Mouse (Mus musculus): ENCODE results near the gene Hhat. TPM values are rescaled to one million over a fixed set of nuclear protein-coding genes. Genes with fewer than 3 reads are reported as not detected.

Hhat gene
- polyA plus RNA-seq, 1 experiment from 2014 or later: 9.0 TPM

DNA sequence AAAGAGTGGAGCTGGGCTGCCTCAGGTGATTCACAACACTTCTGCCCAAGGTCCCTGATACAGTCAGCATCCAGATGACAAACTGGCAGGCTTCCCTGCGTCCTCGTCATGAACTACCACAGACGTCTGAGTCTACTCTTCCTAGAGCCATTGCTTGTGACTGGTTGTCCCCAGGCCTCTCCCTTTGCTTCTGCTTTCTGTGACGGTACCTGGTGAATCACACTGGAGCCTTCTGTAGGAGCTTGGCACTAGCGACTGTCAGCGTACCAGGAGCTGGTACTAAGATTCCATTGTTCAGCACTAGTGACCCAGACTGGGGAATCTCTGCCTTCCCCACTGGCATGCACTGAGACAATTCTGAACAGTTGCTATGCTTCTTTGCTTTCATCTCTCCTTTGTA is 297.9 kb downstream of the Hhat start:
- H3K9ac ChIP-seq: no peak overlapping the region
- H3K9me3 ChIP-seq: no peaks in the 10 kb centered on the region
- no peaks in the 10 kb centered on the region for H3K36me3 ChIP-seq
- WGBS: 87% methylated on average over 6 of the region's 6 CpGs
- H3K4me3 ChIP-seq: no peak overlapping the region
- no peak for ATAC-seq (ENCODE audit: insufficient number of reproducible peaks, insufficient read depth, low FRiP score, low TSS enrichment, low read depth)
- H3K27me3 ChIP-seq: no peaks in the 10 kb centered on the region
- peaks cover 5% of the 10 kb centered on the region; the same call in 1 of the 2 replicates for H3K4me1 ChIP-seq
- H3K27ac ChIP-seq: no peak overlapping the region
- no peak overlapping the region for H3K4me2 ChIP-seq

DNA sequence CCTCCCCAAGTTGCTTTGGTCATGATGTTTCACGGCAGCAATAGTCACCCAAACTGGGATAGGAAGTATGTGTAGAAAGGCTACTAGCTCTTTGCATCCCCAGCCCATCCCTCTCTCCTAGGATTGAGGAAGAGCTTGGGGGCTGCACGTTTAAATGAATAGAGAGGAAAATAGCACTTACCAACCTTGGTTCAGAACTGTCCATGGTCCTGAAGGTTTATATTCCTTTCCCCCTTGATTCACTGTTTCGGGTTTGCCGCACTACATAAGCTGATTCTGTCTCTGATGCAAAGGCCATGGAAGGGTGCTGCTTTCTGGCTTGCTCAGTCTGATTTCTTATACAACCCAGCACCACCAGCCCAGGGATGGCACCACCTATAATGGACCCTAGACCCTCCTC is 298.7 kb downstream of the Hhat start:
- no peaks in the 10 kb centered on the region for H3K27me3 ChIP-seq
- ATAC-seq (ENCODE audit: insufficient number of reproducible peaks, insufficient read depth, low FRiP score, low TSS enrichment, low read depth): no peak
- no peaks in the 10 kb centered on the region for H3K4me1 ChIP-seq
- H3K27ac ChIP-seq: no peak overlapping the region
- H3K4me2 ChIP-seq: no peak overlapping the region
- H3K4me3 ChIP-seq: no peak overlapping the region
- no peaks in the 10 kb centered on the region for H3K36me3 ChIP-seq
- WGBS: 45% methylated on average over 4 of the region's 4 CpGs
- H3K9ac ChIP-seq: no peak overlapping the region
- no peaks in the 10 kb centered on the region for H3K9me3 ChIP-seq

DNA sequence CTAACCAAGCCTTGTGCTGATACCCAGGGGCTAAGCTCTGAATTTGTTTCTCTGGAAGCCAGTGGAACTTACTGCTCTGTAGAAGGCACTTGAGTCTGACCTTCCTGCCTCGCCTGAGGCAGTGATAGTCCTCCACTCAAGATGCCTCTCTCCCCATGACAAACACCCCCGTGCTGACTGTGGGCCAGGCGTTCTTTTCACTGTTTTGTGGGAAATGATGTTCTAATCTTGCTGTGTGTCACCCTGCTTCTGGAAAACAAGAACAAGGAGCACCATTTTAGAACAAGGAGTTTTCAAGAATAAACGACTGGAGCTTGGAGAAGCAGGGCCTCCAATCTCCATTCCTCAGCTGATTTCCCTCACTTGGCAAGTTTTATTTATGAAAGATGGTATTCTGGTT is 307.3 kb downstream of the Hhat start:
- H3K27me3 ChIP-seq: no peaks in the 10 kb centered on the region

DNA sequence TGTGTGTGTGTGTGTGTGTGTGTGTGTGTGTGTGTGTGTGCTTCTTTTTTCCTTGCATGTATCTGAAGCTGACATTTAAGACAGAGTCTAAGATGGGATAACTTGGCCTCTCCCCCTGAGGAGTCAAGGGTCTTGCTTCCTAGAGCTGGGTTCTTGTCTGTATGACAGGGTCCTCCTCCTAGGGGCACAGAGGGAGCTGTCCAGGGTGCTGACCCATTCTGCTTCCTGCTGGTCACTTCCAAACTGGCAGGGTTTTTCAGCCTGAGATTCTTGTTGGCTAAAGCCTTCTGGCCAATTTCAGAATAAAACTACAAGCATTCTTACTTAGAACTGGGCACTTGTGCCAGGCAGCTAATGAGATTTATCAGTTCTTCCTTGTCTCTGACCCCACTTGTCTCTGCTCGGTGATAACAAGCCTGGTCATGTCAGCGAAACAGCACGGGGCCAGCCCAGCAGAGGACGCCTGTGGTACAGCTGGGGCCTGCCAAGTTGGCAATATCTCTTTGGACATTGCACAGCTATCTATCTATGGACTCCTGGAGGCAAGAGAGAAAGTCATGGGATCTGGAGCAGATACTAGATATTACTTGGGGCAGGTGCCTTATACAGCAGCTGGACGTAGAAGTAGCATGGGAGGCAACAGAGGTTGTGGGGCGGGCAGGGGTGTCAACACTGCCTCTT is 313.4 kb downstream of the Hhat start:
- Histone ChIP-seq H3K4me3 (no peak overlapping the region), H3K36me3 (no peaks in the 10 kb centered on the region), H3K9me3 (no peaks in the 10 kb centered on the region), H3K9ac (no peak overlapping the region), H3K27ac (no peak overlapping the region), H3K4me1 (peaks cover 11% of the 10 kb centered on the region), H3K4me2 (no peak overlapping the region), H3K27me3 (no peaks in the 10 kb centered on the region)
- 86% methylated on average over 6 of the region's 6 CpGs for WGBS
- ATAC-seq (ENCODE audit: insufficient number of reproducible peaks, insufficient read depth, low FRiP score, low TSS enrichment, low read depth): no peak

More for the DNA sequence above, 307.3 kb downstream of the Hhat start:
- Histone ChIP-seq H3K4me3 (no peak overlapping the region), H3K4me1 (no peaks in the 10 kb centered on the region), H3K9ac (no peak overlapping the region), H3K27ac (no peak overlapping the region), H3K36me3 (no peaks in the 10 kb centered on the region), H3K9me3 (no peaks in the 10 kb centered on the region), H3K4me2 (no peak overlapping the region)
- 70% methylated on average over 4 of the region's 4 CpGs for WGBS
- ATAC-seq (ENCODE audit: insufficient number of reproducible peaks, insufficient read depth, low FRiP score, low TSS enrichment, low read depth): no peak

DNA sequence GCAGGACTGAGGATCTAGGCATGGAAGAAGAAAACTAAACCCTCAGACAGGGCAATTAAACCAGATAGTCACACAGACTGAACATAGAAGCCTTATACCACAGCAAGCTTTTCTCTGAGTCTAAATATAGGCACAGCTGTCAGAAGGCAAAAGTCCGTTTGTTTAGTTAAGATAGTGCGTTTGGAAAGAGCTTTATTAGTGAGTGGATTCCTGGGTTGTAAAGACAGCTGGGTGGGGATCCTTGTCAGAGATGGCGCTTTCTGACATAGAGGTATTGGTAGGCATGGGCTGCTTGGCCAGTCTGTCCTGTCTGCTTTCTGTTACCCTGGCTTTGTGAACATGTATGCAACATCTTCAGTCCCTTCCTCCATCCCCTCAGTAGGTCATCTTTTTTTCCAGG is 314.0 kb downstream of the Hhat start:
- no peak overlapping the region for H3K27ac ChIP-seq
- no peak for ATAC-seq (ENCODE audit: insufficient number of reproducible peaks, insufficient read depth, low FRiP score, low TSS enrichment, low read depth)
- no peak overlapping the region for H3K4me2 ChIP-seq
- no peaks in the 10 kb centered on the region for H3K9me3 ChIP-seq
- peaks cover 11% of the 10 kb centered on the region for H3K4me1 ChIP-seq
- H3K27me3 ChIP-seq: no peaks in the 10 kb centered on the region
- no peaks in the 10 kb centered on the region for H3K36me3 ChIP-seq
- no peak overlapping the region for H3K4me3 ChIP-seq
- no peak overlapping the region for H3K9ac ChIP-seq
- WGBS: 69% methylated on average over 3 of the region's 3 CpGs

DNA sequence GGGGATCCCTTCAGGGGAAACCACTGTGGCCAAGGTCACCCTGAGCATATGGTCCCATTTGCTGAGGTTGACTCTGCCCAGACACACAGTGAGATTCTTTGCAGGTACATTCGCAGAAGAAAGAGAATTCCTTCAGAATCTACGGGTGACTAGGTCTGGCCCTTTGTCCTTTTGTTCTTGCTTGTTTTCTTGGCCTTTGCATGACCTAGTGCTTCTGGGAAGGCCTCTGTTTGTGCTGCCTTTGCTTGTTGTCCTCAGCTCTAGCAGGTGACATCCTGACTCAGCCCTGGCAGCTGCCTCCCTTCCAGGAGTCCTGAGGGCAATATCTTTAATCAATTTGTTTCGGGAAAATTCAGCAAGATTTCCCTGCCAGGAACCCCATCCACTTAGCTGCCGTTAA is 316.0 kb downstream of the Hhat start:
- ATAC-seq (ENCODE audit: insufficient number of reproducible peaks, insufficient read depth, low FRiP score, low TSS enrichment, low read depth): no peak
- H3K27ac ChIP-seq: no peak overlapping the region
- WGBS: 28% methylated on average over 4 of the region's 4 CpGs
- no peaks in the 10 kb centered on the region for H3K9me3 ChIP-seq
- no peaks in the 10 kb centered on the region for H3K27me3 ChIP-seq
- H3K4me2 ChIP-seq: no peak overlapping the region
- H3K4me3 ChIP-seq: no peak overlapping the region
- H3K36me3 ChIP-seq: no peaks in the 10 kb centered on the region
- H3K9ac ChIP-seq: no peak overlapping the region
- peaks cover 12% of the 10 kb centered on the region for H3K4me1 ChIP-seq

DNA sequence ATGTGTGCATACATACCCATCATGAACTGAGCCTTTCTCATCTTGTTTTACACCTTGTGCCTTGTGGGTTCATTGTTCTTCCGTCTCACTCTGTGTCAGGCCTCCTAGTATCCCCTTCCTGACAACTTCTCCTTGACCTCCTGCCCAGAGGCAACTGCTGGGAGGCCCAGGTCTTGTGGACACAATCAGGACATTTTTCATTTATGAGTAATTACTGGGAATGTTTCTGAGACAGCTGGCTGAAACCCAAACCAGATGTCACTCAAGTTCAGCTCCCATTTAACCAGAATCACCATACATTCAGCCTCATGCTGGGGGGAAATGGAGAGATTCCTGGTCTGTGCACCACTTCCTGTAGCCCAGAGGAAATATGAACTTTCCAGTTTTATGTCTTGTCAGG is 316.5 kb downstream of the Hhat start:
- H3K4me1 ChIP-seq: peaks cover 16% of the 10 kb centered on the region
- H3K36me3 ChIP-seq: no peaks in the 10 kb centered on the region
- H3K9me3 ChIP-seq: no peaks in the 10 kb centered on the region
- no peaks in the 10 kb centered on the region for H3K27me3 ChIP-seq
- H3K9ac ChIP-seq: no peak overlapping the region
- H3K27ac ChIP-seq: no peak overlapping the region
- 20% methylated on average over 1 of the region's 1 CpGs for WGBS
- no peak overlapping the region for H3K4me2 ChIP-seq
- H3K4me3 ChIP-seq: no peak overlapping the region
- ATAC-seq (ENCODE audit: insufficient number of reproducible peaks, insufficient read depth, low FRiP score, low TSS enrichment, low read depth): no peak

DNA sequence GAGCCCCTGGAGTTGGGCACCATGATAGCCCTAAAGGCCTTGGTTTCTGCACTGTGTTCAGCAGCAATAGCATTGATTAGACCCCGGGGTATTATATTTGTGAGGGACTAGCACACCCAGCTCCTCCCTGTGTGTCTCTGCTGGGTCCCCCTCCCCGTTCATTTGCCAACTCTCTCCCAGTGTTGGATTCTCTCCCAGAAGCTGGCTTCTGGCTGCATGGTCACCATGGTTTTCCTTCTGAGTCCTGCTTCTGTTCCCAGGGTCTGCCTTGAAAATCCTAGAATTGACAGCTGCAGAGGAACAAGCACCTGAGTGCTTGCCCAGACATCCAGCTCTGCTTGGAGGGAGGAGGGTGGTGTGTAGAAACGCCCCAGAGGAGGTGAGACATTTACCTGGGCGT is 319.3 kb downstream of the Hhat start:
- peaks cover 21% of the 10 kb centered on the region for H3K4me1 ChIP-seq
- no peak overlapping the region for H3K4me3 ChIP-seq
- no peak overlapping the region for H3K27ac ChIP-seq
- no peaks in the 10 kb centered on the region for H3K27me3 ChIP-seq
- no peaks in the 10 kb centered on the region for H3K9me3 ChIP-seq
- WGBS: 62% methylated on average over 4 of the region's 4 CpGs
- no peak overlapping the region for H3K9ac ChIP-seq
- H3K36me3 ChIP-seq: no peaks in the 10 kb centered on the region
- ATAC-seq (ENCODE audit: insufficient number of reproducible peaks, insufficient read depth, low FRiP score, low TSS enrichment, low read depth): no peak
- no peak overlapping the region for H3K4me2 ChIP-seq

DNA sequence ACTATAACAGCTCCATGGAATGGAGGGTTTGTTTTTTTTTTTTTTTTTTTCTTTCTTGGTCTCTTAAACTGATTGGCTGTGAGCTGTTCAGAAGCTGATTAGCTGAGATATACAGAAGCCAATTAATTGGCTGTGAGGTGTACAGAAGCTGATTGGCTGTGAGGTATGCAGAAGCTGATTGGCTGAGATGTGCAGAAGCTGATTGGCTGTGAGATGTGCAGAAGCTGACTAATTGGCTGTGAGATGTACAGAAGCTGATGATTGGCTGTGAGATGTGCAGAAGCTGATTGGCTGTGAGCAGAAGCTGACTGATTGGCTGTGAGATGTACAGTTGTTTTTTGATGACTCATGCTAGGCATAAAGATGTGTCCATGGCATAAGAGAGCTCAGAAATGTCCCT is 320.6 kb downstream of the Hhat start:
- Histone ChIP-seq H3K36me3 (no peaks in the 10 kb centered on the region), H3K4me3 (no peak overlapping the region), H3K27me3 (no peaks in the 10 kb centered on the region), H3K4me2 (no peak overlapping the region), H3K27ac (no peak overlapping the region), H3K9me3 (no peaks in the 10 kb centered on the region), H3K9ac (no peak overlapping the region), H3K4me1 (peaks cover 34% of the 10 kb centered on the region)
- ATAC-seq (ENCODE audit: insufficient number of reproducible peaks, insufficient read depth, low FRiP score, low TSS enrichment, low read depth): no peak

DNA sequence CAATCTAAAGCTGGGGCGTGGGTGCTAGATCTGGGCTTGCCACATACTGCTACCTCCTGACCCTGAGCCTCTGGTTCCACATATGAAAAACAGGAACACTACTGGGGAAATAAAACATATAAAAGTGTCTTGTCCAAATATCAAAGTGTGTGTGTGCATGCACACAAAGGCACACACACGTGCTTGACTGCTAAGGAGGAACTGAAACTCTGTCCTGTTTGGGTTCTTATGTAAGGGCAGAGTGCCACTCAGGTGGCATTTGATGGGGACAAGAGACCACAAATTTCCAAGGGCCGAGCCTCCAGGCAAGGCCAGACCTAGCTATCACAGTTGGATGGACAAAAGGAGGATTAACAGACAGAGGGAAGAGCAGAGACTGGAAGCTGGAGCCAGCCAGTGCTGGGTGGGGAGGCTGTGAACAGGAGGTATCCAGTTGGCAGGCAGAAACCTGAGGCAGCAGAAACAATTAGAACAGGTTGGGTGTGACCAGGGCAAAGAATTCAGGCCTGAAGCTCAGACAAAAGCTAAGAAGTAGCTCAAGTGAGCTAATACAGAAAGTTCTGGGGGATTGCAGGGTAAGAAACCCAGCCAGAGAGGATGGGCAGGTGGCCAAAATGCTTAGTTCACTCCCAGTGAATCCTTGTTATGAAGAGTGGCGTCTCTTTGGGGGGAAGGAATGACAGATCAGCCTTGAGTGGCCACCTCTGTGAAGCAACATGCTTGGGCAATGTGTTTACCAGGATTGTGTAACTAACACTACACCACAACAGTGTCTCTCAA is 321.3 kb downstream of the Hhat start:
- Histone ChIP-seq H3K27ac (peak overlapping the region; percentile 69), H3K9me3 (no peaks in the 10 kb centered on the region), H3K4me3 (no peak overlapping the region), H3K9ac (no peak overlapping the region), H3K36me3 (no peaks in the 10 kb centered on the region), H3K4me1 (peaks cover 34% of the 10 kb centered on the region), H3K27me3 (no peaks in the 10 kb centered on the region), H3K4me2 (no peak overlapping the region)
- 0 out of 2 replicates have a peak, but pooled peaks have one; percentile 35 for ATAC-seq (ENCODE audit: insufficient number of reproducible peaks, insufficient read depth, low FRiP score, low TSS enrichment, low read depth)
- WGBS: 54% methylated on average over 4 of the region's 4 CpGs

DNA sequence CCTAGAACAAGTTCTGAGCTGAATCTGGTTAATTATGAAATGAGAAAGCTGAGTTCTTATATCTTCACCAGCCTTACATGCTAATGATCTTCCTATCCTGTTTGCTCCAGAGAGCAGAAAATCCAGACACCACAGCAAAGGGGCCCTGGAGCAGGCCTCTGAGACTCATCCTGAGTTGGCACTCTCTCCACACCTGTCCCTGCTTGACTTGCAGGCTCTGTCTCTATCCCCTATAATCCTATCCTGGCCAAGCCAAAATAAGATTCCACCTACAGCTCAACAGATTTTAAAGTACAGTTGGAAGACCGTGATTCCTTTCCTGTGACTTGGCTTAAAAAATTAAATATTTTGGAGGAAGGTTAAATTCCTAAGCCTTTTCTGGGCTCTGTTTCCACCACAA is 322.5 kb downstream of the Hhat start:
- Histone ChIP-seq H3K36me3 (no peaks in the 10 kb centered on the region), H3K9me3 (no peaks in the 10 kb centered on the region), H3K4me3 (no peak overlapping the region), H3K9ac (no peak overlapping the region), H3K4me2 (no peak overlapping the region), H3K27me3 (no peaks in the 10 kb centered on the region), H3K27ac (peak overlapping the region; percentile 55), H3K4me1 (peaks cover 42% of the 10 kb centered on the region)
- no peak for ATAC-seq (ENCODE audit: insufficient number of reproducible peaks, insufficient read depth, low FRiP score, low TSS enrichment, low read depth)
- 76% methylated on average over 1 of the region's 1 CpGs for WGBS

DNA sequence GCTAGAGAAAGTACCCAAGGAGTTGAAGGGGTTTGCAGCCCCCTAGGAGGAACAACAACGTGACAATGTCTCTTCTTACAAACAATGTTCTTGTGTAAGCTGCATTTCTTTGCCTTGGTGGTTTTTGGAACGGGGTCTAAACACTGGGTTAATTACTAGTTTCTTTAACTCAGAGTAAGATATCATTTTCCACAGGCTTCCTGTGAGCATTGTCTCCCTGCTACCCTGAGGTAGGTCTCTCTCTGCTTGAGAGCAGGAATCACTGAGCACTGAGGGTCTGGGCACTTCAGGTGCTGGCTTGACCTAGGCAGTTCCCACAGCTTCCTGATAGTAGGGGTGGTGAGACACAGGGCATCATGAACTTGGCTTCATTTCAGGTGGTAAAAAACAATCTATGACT is 323.4 kb downstream of the Hhat start:
- Histone ChIP-seq H3K4me3 (no peak overlapping the region), H3K36me3 (no peaks in the 10 kb centered on the region), H3K9me3 (no peaks in the 10 kb centered on the region), H3K27ac (peak overlapping the region; percentile 55), H3K4me1 (peaks cover 47% of the 10 kb centered on the region), H3K9ac (no peak overlapping the region), H3K4me2 (no peak overlapping the region), H3K27me3 (no peaks in the 10 kb centered on the region)
- WGBS: 38% methylated on average over 2 of the region's 2 CpGs
- no peak for ATAC-seq (ENCODE audit: insufficient number of reproducible peaks, insufficient read depth, low FRiP score, low TSS enrichment, low read depth)
